Mouse (Mus musculus) thymus, adult 18-20 months (tissue): ENCODE measurements around the gene Samt3.

Experiments
- DNase-seq, 2 experiments: peaks; one replicate each; pipeline ENCODE4 v3.0.0; 2022; ENCODE audit warnings: mixed read lengths in 2 of 2

The Samt3 gene

DNA sequence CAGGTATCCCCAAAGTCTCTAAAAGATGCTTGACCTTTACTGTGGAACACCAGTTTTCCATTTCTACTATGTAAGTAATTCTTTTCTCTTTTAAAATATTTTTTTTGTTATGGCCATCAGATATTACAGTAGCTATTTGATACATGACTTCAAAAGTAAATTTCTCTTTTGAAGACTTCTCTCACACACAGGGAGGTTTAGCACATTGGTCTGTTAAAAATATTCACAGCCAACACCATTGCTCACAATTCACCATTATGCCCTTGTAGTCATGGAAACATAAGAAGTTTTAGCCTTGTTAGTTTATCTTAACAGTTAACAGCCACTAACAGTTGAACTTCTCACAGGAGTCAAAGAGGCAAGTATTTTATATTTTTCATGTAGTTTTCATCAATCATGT, at the start of gene Samt3:
Gene Samt3, plus strand, starts transcription at position 301 of the 400 bp plus-strand sequence.
- DNase-seq = no peak

DNA sequence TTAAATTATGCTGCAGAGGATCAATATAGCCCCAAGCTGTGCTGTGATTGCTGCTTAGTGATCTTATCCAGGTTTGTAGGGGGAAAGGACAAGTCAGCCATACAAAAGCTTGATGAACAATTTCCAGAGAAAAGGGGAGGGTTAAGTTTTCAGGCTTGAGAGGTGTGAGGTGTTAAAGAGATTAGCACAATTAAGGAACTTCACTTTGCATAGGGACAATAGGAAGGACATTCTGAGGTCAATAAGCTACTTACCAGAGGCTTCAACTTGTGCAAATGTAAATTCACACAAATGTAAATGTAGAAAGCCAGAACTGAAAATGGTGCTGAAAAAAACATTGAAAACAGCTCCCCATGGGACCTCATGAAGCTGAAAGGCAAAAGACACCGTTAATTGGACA, 27.4 kb upstream of the Samt3 start:
- no peak for DNase-seq

DNA sequence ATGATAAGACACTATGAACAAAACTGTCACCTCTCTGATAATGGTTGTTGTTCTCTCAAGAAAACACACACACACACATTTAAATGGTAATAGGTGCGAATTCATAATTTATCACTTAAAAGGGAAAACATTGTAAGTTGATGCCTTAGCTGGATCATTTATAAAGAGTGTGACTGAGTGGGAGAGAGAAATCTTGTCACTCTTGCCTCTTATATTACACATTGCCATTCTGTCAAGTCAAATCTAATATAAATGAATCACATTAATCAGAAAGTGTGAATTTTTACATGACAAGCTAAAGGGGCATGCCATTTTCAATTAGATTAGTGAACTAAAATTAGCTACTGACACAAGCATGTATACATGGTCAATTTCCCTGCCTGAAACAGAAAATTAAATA, 44.7 kb downstream of the Samt3 start:
- no peak for DNase-seq
